Mouse (Mus musculus) heart, postnatal 0 days (tissue): ENCODE data around the gene Lsm12.
A peak's percentile ranks its signal among the peaks of the same experiment; 100 is the strongest.

Experiments used
- CTCF ChIP-seq: IDR thresholded peaks from 2 replicates; pipeline ENCODE4 v1.5.1; 2016; ENCODE audit warnings: antibody characterized with exemption, control low read depth, low read depth
- EP300 ChIP-seq: IDR thresholded peaks from 2 replicates; pipeline ENCODE4 v1.6.1; 2016; ENCODE audit warnings: antibody characterized with exemption, low read depth

- TF ChIP-seq CTCF (peak; percentile 90), EP300 (no peak)
These were observed 46.7 kb downstream of the Lsm12 start for GRCm38 (mm10) chr11:102138447-102138740.
